Mouse (Mus musculus): Measurements from ENCODE around the gene Eppin. TPM values are rescaled to one million over a fixed set of nuclear protein-coding genes. Genes with fewer than 3 reads are reported as not detected.

Gene Eppin
- not detected for total RNA-seq (2023)

DNA sequence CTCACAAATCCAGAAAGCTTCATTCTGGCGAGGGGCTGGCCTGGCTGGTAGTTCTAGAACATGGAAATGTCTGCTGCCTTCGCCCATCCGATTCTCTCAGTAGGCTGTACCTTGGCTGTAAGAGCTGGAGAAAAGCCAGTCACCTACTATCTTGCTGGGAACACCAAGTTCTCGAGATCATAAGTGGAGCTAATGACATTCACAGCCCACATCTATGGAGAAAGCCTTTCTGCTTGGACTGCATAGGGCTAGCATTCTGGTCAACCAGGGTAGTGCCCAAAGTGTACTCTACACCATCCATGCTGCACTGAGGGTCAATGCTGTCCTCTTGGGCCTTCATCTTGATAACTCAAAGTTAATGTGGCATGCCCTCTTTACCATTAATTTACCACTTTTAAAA, at the start of gene Eppin:
TSS of gene Eppin (minus strand) at position 101 of the 400 bp plus-strand sequence.

DNA sequence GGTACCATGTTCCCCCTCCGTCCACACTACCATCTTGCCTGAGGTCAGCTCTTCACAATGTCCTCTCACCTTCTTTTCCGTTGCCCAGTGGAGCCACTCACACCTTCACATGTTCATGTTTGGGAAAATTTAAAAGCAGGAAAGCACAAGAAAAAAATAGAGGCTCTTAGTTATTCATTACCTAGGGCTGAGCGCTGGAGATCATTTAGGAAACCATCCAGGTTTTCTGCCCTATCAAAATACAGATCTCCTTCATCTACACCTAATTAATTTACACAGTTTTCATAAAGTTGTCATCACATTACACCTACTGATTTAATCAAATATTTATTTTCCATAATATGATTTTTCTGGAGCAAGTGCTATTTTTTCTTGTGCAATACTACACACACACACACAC, 45.3 kb upstream of the Eppin start, which contains the start of gene Wfdc16:
TSS of gene Wfdc16 (minus strand) at position 101 of the 400 bp plus-strand sequence.

DNA sequence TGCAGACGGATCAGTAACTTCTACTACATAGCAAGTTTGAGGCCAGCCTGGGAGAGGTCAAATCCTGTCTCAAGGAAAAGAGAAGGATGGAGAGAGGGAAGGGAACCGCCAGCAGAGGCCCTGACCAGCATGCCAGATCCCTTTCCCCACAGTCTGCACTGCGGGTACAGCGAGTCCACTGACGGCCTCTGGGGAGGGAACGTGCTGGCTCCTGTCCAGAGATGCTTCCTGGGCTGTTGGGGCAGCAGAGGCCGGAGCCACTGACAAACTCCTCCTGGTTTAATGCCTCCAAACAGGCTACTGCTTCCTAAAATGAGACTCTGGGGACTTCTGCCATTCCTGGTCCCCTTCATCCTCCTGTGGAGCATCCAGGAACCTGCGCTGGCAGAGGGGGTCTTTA, 20.1 kb upstream of the Eppin start, which contains the start of the genes Wfdc6b and Wfdc8:
TSS of gene Wfdc6b (plus strand) at position 52 of the 400 bp plus-strand sequence.
TSS of gene Wfdc8 (minus strand) at position 156 of the 400 bp plus-strand sequence.

DNA sequence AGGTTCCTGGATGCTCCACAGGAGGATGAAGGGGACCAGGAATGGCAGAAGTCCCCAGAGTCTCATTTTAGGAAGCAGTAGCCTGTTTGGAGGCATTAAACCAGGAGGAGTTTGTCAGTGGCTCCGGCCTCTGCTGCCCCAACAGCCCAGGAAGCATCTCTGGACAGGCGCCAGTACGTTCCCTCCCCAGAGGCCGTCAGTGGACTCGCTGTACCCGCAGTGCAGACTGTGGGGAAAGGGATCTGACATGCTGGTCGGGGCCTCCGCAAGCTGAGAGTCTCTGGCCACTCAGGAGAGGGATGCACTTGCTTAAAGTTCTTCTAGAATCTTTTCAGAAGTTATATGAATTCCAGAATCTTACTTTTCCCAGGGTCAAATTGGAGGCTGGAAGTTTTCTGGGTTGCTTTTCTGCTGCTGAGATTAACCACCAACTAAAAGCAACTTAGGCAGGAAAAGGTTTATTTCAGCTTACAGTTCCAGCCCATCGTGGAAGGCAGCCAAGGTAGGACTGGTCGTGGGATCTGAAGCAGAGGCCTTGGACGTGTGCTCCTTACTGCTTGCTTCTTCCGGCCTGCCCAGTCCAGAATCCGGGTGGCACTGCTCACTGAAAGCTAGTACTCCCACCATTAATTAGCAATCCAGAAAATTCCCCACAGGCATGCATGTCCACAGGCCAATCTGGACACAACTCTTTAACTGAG, 8.2 kb downstream of the Eppin start, which contains the start of gene Wfdc6a:
TSS of gene Wfdc6a (minus strand) at position 423 of the 701 bp plus-strand sequence.

DNA sequence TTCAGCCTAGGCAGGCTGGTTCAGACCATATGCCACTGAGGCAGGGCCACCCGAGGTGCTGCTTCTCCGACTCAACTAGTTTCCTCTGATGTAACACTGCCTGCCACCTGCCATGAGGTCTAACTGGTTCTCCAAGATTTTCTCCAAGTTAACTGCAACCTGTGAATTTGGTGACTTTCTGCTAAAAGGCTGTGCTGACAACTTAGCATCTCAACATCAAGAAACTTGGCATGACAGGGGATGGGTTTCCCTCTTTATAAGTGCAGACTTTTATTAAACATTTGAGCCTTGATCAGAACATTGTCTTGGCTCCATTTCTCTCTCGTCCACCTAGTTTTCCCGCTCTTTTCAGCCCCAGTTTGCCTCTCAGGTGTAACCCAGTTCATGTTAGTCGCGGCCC, 20.0 kb downstream of the Eppin start, which contains the start of gene Spint3:
TSS of gene Spint3 (minus strand) at position 101 of the 400 bp plus-strand sequence.

DNA sequence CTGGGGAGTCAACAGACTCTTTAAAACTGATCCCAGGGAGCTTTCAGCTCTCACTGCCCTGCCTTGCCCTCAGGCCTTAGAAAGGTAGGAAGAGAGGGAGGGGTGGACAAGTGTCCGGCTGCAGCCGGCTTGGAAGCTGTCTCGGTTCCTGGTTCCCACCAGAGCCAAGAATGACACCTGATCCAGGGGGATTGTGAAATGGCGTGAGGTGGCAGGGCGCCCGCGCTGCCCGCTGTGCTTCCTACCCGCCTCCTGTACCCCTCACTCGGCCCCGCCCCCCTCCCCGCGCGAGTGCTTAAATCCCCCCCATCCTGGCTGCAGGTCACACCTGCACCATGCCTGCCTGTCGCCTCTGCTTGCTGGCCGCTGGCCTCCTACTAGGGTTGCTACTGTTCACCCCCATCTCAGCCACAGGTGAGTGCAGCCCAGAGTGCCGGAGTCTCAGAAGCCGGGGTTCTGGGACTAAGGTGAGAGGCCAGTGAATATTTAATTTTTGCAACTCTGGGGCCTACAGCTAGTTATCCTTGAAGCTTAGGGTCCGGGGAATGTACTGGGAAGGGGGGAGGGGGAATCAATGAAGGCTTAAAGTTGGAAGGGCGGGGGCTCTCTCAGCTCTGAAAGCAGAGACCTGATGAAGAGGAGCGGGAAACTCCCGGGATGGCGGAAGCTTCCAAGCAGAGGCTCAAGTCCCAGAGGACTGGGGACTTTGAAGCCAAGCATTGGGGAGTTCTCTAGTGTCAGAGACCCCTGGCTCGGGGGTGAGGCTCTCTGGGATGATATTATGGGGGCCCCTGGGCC, 30.8 kb downstream of the Eppin start, which contains the start of gene Wfdc2:
TSS of gene Wfdc2 (plus strand) at position 23 of the 798 bp plus-strand sequence.

Other genes with a start within 250 kb of the Eppin start
- 100 to 1,000 TPM; 492 to 509 TPM for gene Slpi, start 204.5 kb downstream of the Eppin start, total RNA-seq (2023)
- not detected for gene Rbpjl, start 190.5 kb downstream of the Eppin start, total RNA-seq (2023)
- not detected for gene Matn4, start 188.4 kb downstream of the Eppin start, total RNA-seq (2023)
- 1 to 10 TPM; 1.3 to 1.4 TPM for gene Sdc4, start 149.7 kb downstream of the Eppin start, total RNA-seq (2023)
- gene Sys1, start 136.6 kb downstream of the Eppin start, total RNA-seq (2023) = 10 to 100 TPM; 26.3 to 27.8 TPM
- 1 to 10 TPM in 1 of 2 experiments, not detected in 1; 1.7 TPM for gene Gm20458, start 132.6 kb downstream of the Eppin start, total RNA-seq (2023)
- not detected for gene Trp53tg5, start 119.9 kb downstream of the Eppin start, total RNA-seq (2023)
- 1 to 10 TPM; 2.1 to 2.7 TPM for gene Dbndd2, start 107.5 kb downstream of the Eppin start, total RNA-seq (2023)
- gene Pigt, start 96.1 kb downstream of the Eppin start, total RNA-seq (2023) = 10 to 100 TPM; 51.9 to 55.3 TPM
- not detected for gene Wfdc2, start 31.2 kb downstream of the Eppin start, total RNA-seq (2023)
- not detected for gene Spint3, start 20.1 kb downstream of the Eppin start, total RNA-seq (2023)
- gene Wfdc6a, start 8.1 kb downstream of the Eppin start, total RNA-seq (2023) = not detected
- not detected for gene Wfdc6b, start 19.9 kb upstream of the Eppin start, total RNA-seq (2023)
- not detected for gene Wfdc8, start 20.0 kb upstream of the Eppin start, total RNA-seq (2023)
- not detected for gene Wfdc16, start 45.2 kb upstream of the Eppin start, total RNA-seq (2023)
- 10 to 100 TPM; 13.6 to 15.0 TPM for gene Wfdc10, start 62.5 kb upstream of the Eppin start, total RNA-seq (2023)
- gene Wfdc9, start 63.0 kb upstream of the Eppin start, total RNA-seq (2023) = not detected
- not detected for gene Wfdc11, start 80.5 kb upstream of the Eppin start, total RNA-seq (2023)
- gene Wfdc13, start 91.5 kb upstream of the Eppin start, total RNA-seq (2023) = not detected
- gene Spint4, start 104.9 kb upstream of the Eppin start, total RNA-seq (2023) = not detected
- gene Spint5, start 121.7 kb upstream of the Eppin start, total RNA-seq (2023) = not detected
- gene Wfdc3, start 152.3 kb upstream of the Eppin start, total RNA-seq (2023) = under 1 TPM in 1 of 2 experiments, not detected in 1; 0.22 TPM
- gene Dnttip1, start 152.4 kb upstream of the Eppin start, total RNA-seq (2023) = 10 to 100 TPM; 28.8 to 32.0 TPM
- gene Ube2c, start 176.3 kb upstream of the Eppin start, total RNA-seq (2023) = 100 to 1,000 TPM; 118 to 133 TPM
- 1 to 10 TPM in 1 of 2 experiments, under 1 TPM in 1; 0.70 to 1.4 TPM for gene Tnnc2, start 186.4 kb upstream of the Eppin start, total RNA-seq (2023)
- 1 to 10 TPM; 3.3 to 3.8 TPM for gene Snx21, start 192.2 kb upstream of the Eppin start, total RNA-seq (2023)
- 10 to 100 TPM; 41.6 to 50.0 TPM for gene Acot8, start 211.3 kb upstream of the Eppin start, total RNA-seq (2023)
- 1 to 10 TPM; 3.4 to 4.4 TPM for gene Zswim3, start 211.5 kb upstream of the Eppin start, total RNA-seq (2023)
- gene Zswim1, start 229.1 kb upstream of the Eppin start, total RNA-seq (2023) = 1 to 10 TPM; 3.4 to 3.6 TPM
- not detected for gene Spata25, start 234.9 kb upstream of the Eppin start, total RNA-seq (2023)
- 100 to 1,000 TPM; 182 to 209 TPM for gene Ctsa, start 239.3 kb upstream of the Eppin start, total RNA-seq (2023)
- gene Neurl2, start 239.9 kb upstream of the Eppin start, total RNA-seq (2023) = 1 to 10 TPM; 1.7 to 2.3 TPM

Data from neutrophil, adult 83 days (primary cell).